Mouse (Mus musculus) forebrain, embryonic 16.5 days (tissue): Measurements from ENCODE around the gene Erg28. TPM values are rescaled to one million over a fixed set of nuclear protein-coding genes. Genes with fewer than 3 reads are reported as not detected.

Source experiments
- ATAC-seq: fragments of 200-750 bp; cut with Nextera tagmentation; 2 replicates; pipeline ENCODE4 v1.8.0; 2017; ENCODE audit warnings: mild to moderate bottlenecking, moderate library complexity
- H3K27ac ChIP-seq: fragments of 300-500 bp; sonication (generic); 2 replicates; pipeline ENCODE4 v1.5.1; 2014; ENCODE audit warnings: low read length, control low read depth
- H3K27me3 ChIP-seq: fragments of 300-500 bp; sonication (generic); replicated peaks from 2 replicates; pipeline ENCODE4 v1.6.1; 2014; ENCODE audit warnings: low read length; ENCODE audit not compliant: control insufficient read depth, insufficient read depth
- H3K36me3 ChIP-seq: fragments of 300-500 bp; sonication (generic); 2 replicates; pipeline ENCODE4 v1.6.1; 2014; ENCODE audit not compliant: control insufficient read depth, insufficient read depth
- H3K4me1 ChIP-seq: fragments of 300-500 bp; sonication (generic); replicated peaks from 2 replicates; pipeline ENCODE4 v1.6.1; 2014; ENCODE audit warnings: low read length; ENCODE audit not compliant: control insufficient read depth, insufficient read depth
- H3K4me2 ChIP-seq: fragments of 300-500 bp; sonication (generic); 2 replicates; pipeline ENCODE4 v1.6.1; 2014; ENCODE audit warnings: mild to moderate bottlenecking, low read length, control low read depth
- H3K4me3 ChIP-seq: fragments of 300-500 bp; sonication (generic); replicated peaks from 2 replicates; pipeline ENCODE4 v1.5.1; 2014; ENCODE audit warnings: mild to moderate bottlenecking, low read length, control low read depth
- H3K9ac ChIP-seq: fragments of 300-500 bp; sonication (generic); replicated peaks from 2 replicates; pipeline ENCODE4 v1.6.1; 2014; ENCODE audit warnings: low read depth, low read length, control low read depth
- H3K9me3 ChIP-seq: fragments of 300-500 bp; sonication (generic); 2 replicates; pipeline ENCODE4 v1.6.1; 2016; ENCODE audit warnings: low read length; ENCODE audit not compliant: control insufficient read depth
- WGBS: fragments of 180-500 bp; shearing (Covaris S2); extraction: QIAGEN DNeasy Blood & Tissue Kit; methylation state at CpG from one replicate; pipeline ENCODE4 v1.1.7; 2014; 5-methylcytosine and 5-hydroxymethylcytosine counted together
- polyA plus RNA-seq: library from polyadenylated mRNA; unstranded; fragments of >200 nt; fragmentation: Nextera tagmentation; extraction: Ambion mirVana; gene quantifications from 2 replicates; pipeline ENCODE4 v1.2.1, GENCODE M21; 2015

Gene Erg28
- polyA plus RNA-seq, 1 experiment from 2014 or later: 106 TPM

DNA sequence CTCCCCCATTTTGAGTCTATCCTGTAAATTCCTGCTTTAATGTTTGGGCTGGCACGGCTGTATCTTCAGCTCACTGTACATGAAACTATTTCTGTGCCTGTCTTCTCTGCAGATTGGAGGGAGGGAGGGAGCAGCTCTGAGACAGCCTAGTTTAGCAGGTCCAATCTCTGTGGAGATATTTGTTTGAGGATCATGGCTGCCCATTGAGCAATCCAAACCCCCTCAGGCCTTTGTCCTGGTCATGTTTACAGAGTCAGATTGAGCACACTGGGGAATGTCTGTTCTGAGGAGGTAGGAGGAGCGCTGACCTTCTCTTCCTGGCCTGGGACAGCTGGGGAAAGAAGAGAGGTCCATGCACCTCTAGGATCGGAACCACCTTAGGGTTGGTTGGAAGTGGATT lies 58.1 kb downstream of the Erg28 start:
- H3K4me2 ChIP-seq: no peak overlapping the region
- H3K4me3 ChIP-seq: no peak overlapping the region
- 81% methylated on average over 3 of the region's 3 CpGs for WGBS
- H3K27me3 ChIP-seq: no peaks in the 10 kb centered on the region
- H3K36me3 ChIP-seq: no peaks in the 10 kb centered on the region
- H3K4me1 ChIP-seq: no peaks in the 10 kb centered on the region
- no peaks in the 10 kb centered on the region for H3K9me3 ChIP-seq
- no peak for ATAC-seq
- H3K9ac ChIP-seq: no peak overlapping the region
- no peak overlapping the region for H3K27ac ChIP-seq

Other genes starting within 250 kb of the Erg28 start
- gene Jdp2, start 225.5 kb downstream of the Erg28 start, polyA plus RNA-seq: 0.56 and 0.66 TPM in 2 replicates
- gene Batf, start 137.9 kb downstream of the Erg28 start, polyA plus RNA-seq: 0.75 and 1.2 TPM in 2 replicates
- gene Flvcr2, start 78.0 kb downstream of the Erg28 start, polyA plus RNA-seq: 4.2 and 4.9 TPM in 2 replicates
- 15.0 and 15.9 TPM in 2 replicates for gene Ttll5, start 109 bp upstream of the Erg28 start, polyA plus RNA-seq